Mouse (Mus musculus) urinary bladder, postnatal 4 days (tissue): ENCODE data around the gene Lsm14a.

Source experiments
- DNase-seq, 2 experiments: peaks; one replicate each; pipeline ENCODE4 v3.0.0; 2021 to 2022; ENCODE audit warnings: low spot score in 2 of 2

Gene Lsm14a

DNA sequence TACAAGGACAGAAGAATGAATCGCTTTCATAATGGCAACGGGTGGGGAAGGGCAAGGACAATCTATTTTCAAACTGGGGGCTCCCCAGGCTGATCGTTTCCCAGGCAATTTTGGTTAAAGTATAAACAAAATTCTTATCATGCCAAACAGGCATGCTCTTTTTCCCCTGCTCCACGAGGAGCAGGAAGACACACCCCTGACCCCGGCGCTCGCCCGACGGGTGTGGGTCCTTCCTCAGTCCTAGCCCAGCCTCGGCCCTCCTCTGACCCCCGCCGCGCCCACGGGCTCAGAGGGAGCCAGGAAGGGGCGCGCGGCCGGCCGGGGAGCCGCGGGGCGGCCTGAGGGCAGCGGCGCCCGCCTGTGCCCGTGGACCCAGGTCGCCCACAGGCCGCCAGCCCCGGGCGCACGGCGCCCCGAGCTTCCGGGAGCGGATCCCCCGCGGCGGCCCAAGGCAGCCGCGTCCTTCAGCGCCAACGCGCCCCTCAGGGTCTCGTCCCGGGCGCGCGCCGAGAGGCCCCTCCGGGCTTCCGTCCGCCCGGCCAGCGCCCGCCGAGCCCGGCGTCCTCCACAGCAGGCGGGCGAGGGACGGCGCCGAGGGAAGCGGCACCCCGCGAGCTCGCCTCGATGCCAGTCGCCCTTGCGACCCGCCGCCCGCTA, 80.2 kb downstream of the Lsm14a start:
- DNase-seq: peak in 1 of 2 experiments; percentile 46

DNA sequence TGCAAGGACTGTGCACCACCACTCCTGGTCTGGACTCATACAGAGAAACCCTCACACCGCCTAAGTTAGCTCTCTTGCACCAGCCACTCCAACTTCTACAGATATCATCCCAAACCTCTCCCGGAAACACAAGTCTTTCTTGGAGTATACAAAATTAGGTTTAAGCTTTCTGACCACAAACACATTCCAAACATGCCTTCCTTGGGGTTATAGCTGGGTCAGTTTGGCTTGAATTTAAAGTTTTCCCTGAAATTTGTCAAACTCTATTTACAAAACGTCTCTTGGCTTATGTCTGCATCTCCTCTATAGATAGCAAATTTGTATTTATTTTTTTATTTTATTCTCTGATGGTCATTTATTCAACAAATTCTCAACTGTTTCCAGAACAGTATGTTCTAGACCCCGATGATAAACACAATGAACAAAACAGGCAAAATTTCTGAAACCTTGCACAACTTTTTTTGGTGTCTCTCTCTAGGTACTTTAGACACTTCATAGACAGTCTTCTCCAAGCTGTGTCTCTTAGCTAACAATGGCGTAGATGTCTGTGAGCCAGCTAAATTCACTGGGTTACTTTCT, 83.8 kb downstream of the Lsm14a start:
- no peak for DNase-seq

GRCm38 (mm10) chr7:34308586-34308985, 84.5 kb downstream of the Lsm14a start:
- no peak for DNase-seq

DNA sequence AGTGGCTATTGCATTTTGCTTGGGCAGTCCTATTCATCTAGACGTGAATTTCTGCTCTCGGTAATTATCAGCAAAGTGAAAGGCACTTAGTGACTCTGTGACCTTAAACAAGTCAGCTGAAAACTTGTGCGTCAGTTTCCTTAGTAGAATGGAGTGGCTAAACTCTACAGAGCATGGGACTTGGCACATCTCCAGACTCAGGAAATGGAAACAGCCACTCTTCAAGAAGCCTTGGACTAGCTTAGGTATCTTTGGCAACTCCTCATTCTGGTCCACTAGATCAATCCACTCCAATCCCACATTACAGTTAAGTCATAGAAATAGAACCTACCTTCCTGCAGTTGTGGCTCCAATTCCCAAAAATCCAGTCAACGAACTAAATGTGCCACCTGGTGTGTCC, 87.7 kb downstream of the Lsm14a start:
- DNase-seq: no peak

DNA sequence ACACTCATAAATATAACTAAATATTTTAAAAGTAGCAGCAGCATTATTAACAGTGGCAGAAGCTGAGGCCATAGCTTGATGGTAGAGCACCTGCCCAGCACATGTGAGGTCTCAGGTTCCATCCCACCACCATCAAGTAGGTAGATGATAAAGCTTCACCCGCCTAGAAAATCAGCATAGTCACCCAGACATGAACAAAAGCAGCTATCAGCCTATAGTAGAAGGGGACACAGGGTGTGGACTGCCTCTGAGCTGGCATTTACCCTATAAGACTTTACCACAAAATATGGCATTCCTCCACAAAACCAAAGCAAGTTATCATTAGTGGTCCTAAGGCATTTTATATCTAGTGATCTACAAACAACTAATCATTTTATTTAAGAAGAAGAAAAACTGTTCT, 90.5 kb downstream of the Lsm14a start:
- no peak for DNase-seq

DNA sequence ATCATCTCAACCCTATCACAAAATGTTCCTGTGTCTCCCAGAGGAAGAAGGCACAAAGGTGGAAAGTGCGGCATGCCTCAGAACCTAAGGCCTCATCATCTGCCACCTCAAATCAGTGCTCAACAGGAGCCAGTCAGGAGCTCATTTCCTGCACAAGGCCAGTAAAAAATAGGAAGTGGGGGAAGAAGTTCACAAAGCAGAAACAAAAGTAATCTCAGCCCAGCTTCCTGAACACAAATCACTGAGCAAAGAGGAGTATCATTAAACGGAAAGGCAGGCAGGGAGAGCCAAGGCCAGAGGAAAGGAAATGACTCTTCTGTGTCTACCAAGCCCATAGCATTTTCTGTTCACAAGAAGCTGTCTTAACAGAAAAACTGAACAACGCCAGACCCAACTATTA, 91.2 kb downstream of the Lsm14a start:
- no peak for DNase-seq

GRCm38 (mm10) chr7:34298818-34299217, 94.3 kb downstream of the Lsm14a start:
- no peak for DNase-seq

DNA sequence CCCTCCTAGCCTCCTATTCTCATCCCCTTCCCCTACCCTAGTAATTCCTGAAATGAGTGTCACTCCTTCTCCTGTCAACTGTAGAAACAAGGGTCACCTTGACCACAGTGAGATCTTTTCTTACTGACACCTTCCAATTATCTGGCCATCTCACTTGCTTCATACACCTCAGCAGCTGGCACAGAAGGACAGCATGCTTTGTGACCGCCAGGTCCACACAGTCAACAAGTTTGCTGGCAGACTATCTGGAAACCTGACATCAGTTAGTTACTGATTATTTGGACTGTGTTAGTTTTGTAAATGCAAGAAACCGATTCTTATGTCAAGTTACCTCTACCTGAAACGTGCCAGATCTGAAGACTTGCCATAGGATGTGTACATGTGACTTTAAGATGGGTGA, 97.0 kb downstream of the Lsm14a start:
- DNase-seq: no peak
